Mouse (Mus musculus) embryonic facial prominence, embryonic 12.5 days (tissue): ENCODE data around the gene Nr2e1. TPM values are rescaled to one million over a fixed set of nuclear protein-coding genes. Genes with fewer than 3 reads are reported as not detected.

Experiments
- ATAC-seq: fragments of 200-750 bp; cut with Nextera tagmentation; 2 replicates; pipeline ENCODE4 v1.8.0; 2017; ENCODE audit not compliant: insufficient number of reproducible peaks, insufficient read depth, low FRiP score, low TSS enrichment
- H3K27ac ChIP-seq: fragments of 300-500 bp; sonication (generic); 2 replicates; pipeline ENCODE4 v1.5.1; 2016; ENCODE audit warnings: mild to moderate bottlenecking
- H3K27me3 ChIP-seq: fragments of 300-500 bp; sonication (generic); 2 replicates; pipeline ENCODE4 v1.6.1; 2016; ENCODE audit warnings: mild to moderate bottlenecking, moderate library complexity
- H3K36me3 ChIP-seq: fragments of 300-500 bp; sonication (generic); 2 replicates; pipeline ENCODE4 v1.6.1; 2016; ENCODE audit warnings: mild to moderate bottlenecking
- H3K4me1 ChIP-seq: fragments of 300-500 bp; sonication (generic); 2 replicates; pipeline ENCODE4 v1.6.1; 2016
- H3K4me2 ChIP-seq: fragments of 300-500 bp; sonication (generic); replicated peaks from 2 replicates; pipeline ENCODE4 v1.6.1; 2016; ENCODE audit warnings: mild to moderate bottlenecking, moderate library complexity
- H3K4me3 ChIP-seq: fragments of 300-500 bp; sonication (generic); 2 replicates; pipeline ENCODE4 v1.5.1; 2016; ENCODE audit warnings: mild to moderate bottlenecking
- H3K9ac ChIP-seq: fragments of 300-500 bp; sonication (generic); 2 replicates; pipeline ENCODE4 v1.6.1; 2016; ENCODE audit warnings: mild to moderate bottlenecking, moderate library complexity
- H3K9me3 ChIP-seq: fragments of 300-500 bp; sonication (generic); 2 replicates; pipeline ENCODE4 v1.6.1; 2016; ENCODE audit warnings: mild to moderate bottlenecking, moderate library complexity
- WGBS: fragments of 180-500 bp; shearing (Covaris S2); methylation state at CpG from one replicate; pipeline ENCODE4 v1.1.7; 2016; 5-methylcytosine and 5-hydroxymethylcytosine counted together
- polyA plus RNA-seq: library from polyadenylated mRNA; unstranded; fragments of >200 nt; fragmentation: Nextera tagmentation; extraction: Ambion mirVana; gene quantifications from 2 replicates; pipeline ENCODE4 v1.2.1, GENCODE M21; 2016

Nr2e1 gene
- polyA plus RNA-seq, 1 experiment from 2014 or later = 6.6 TPM

DNA sequence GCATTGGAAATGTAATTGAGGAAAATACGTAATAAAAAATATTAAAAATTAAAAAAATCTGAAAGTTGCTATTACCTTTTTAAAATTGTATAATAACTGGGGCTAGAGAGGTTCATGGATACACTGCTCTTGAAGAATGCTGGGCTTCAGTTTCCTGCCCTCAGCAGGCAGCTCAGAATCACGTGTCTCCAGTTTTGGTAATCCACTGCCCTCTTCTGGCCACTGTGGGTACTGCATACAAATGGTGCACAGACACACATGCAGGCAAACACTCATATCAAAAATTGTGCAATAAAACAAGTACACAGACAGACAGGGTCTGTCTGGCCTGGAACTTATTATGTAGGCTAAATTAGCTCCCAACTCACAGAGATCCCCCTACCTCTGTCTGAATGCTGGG lies 21.4 kb upstream of the Nr2e1 start:
- H3K27ac ChIP-seq = no peak overlapping the region
- WGBS = 66% methylated on average over 2 of the region's 2 CpGs
- no peak for ATAC-seq
- peaks cover 21% of the 10 kb centered on the region for H3K27me3 ChIP-seq
- H3K9ac ChIP-seq = no peak overlapping the region
- no peaks in the 10 kb centered on the region for H3K36me3 ChIP-seq
- H3K4me1 ChIP-seq = no peaks in the 10 kb centered on the region
- H3K4me3 ChIP-seq = no peak overlapping the region
- peaks cover 7% of the 10 kb centered on the region for H3K9me3 ChIP-seq
- no peak overlapping the region for H3K4me2 ChIP-seq

DNA sequence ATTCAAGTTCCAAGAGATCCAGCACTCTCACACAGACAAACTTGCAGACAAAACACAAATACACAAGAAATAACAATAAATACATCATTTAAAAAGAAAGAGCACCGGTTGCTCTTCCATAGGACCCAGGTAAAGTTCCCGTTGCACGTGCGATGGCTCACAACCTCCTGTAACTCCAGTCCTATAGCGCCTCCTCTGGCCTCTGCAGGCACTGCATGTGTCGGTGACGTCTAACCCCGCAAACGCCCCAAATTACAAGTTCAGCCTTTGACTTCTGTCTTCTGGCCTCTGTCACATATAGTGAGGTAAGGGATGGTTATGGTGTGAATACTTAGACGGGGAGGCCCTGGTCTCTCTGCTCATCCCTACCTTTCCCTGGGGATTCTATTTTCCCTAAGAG lies 18.1 kb upstream of the Nr2e1 start:
- H3K27me3 ChIP-seq = peaks cover 23% of the 10 kb centered on the region
- H3K4me1 ChIP-seq = no peaks in the 10 kb centered on the region
- H3K4me3 ChIP-seq = no peak overlapping the region
- H3K9me3 ChIP-seq = peaks cover 7% of the 10 kb centered on the region
- H3K27ac ChIP-seq = no peak overlapping the region
- no peak overlapping the region for H3K4me2 ChIP-seq
- WGBS = 25% methylated on average over 10 of the region's 10 CpGs
- no peaks in the 10 kb centered on the region for H3K36me3 ChIP-seq
- no peak for ATAC-seq
- no peak overlapping the region for H3K9ac ChIP-seq

DNA sequence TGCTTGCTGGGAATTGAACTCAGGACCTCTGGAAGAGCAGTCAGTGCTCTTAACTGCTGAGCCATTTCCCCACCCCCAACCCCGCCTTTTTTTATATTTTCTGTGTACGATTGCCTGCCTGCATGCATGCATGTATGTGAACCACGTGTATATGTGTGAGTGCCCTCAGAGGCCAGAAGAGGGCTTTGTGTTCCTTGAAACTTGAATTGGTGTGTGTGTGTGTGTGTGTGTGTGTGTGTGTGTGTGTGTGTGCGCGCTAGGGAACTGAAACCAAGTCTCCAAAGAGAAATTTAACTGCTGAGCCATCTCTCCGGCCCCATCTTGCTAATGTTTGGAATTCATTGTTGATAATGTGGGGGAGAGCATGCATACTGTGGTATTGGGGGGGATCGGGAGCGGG lies 15.2 kb upstream of the Nr2e1 start:
- Histone ChIP-seq H3K4me3 (no peak overlapping the region), H3K36me3 (no peaks in the 10 kb centered on the region), H3K4me2 (no peak overlapping the region), H3K27ac (no peak overlapping the region), H3K4me1 (no peaks in the 10 kb centered on the region), H3K27me3 (peaks cover 49% of the 10 kb centered on the region), H3K9me3 (no peaks in the 10 kb centered on the region), H3K9ac (no peak overlapping the region)
- WGBS = 82% methylated on average over 8 of the region's 8 CpGs
- no peak for ATAC-seq

DNA sequence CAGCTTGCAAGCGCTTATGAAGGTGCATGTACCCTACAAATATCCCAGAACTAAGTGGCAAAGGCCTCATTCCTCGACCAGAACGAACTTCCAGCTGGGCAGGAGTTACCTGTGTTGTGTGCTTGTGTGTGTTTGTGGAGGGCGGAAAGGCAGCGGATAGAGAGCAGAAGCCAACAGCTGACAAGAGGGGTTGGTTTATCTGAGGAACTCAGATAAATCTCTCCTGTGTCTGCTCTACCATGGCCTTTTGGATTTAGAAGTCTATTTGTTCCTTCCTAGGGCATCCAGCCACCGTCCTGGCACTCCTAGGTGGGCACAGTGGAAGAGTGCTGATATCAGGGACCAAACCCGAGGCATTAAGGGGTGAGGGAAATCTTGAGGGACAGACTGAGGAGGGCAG lies 9.8 kb upstream of the Nr2e1 start:
- Histone ChIP-seq H3K4me3 (no peak overlapping the region), H3K9me3 (no peaks in the 10 kb centered on the region), H3K4me2 (no peak overlapping the region), H3K36me3 (no peaks in the 10 kb centered on the region), H3K27ac (no peak overlapping the region), H3K27me3 (peaks cover 77% of the 10 kb centered on the region), H3K4me1 (peaks cover 4% of the 10 kb centered on the region), H3K9ac (no peak overlapping the region)
- ATAC-seq = no peak
- WGBS = 7% methylated on average over 7 of the region's 7 CpGs

DNA sequence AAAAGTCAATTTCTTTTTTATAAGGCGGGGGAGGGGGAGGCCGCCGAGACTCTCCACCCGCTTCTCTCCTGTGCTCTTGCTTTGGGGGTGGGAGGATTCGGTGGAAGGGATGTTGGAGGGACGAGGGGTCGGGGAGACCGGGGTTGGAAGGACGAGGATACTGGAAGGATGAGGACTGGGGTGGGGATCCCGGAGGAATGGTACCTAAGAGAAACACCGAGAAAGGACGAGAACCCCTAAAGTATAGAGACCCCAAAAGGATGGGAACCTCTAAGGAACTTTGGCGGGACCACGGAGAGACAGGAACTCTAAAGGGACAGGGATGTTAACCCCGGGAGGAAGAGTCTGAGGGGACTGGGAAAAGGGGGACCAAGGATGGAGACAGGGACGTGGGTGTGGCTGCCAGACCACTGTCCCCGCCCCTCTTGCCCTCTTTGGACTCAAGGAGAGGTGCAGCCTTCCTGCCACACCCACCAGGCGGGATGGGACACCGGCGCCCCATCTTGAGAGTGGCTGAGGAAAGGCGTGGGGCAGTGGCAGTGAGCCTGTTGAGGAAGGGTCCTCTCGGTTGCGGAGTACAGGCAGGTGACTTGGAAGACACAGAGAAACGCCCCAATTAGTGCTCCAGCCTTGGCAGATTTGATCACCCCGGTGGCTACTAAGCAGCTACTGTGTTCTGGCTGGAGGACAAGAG lies 8.7 kb upstream of the Nr2e1 start:
- H3K9me3 ChIP-seq = no peaks in the 10 kb centered on the region
- 0 out of 2 replicates have a peak, but pooled peaks have one; percentile 28 for ATAC-seq
- H3K27me3 ChIP-seq = peaks cover 88% of the 10 kb centered on the region
- H3K4me2 ChIP-seq = peak overlapping the region; percentile 47
- H3K36me3 ChIP-seq = no peaks in the 10 kb centered on the region
- H3K4me3 ChIP-seq = peak overlapping the region; percentile 25
- 0 out of 2 replicates have a peak overlapping the region, but pooled peaks have one; percentile 15 for H3K9ac ChIP-seq
- H3K27ac ChIP-seq = no peak overlapping the region
- under 1% methylated on average over 25 of the region's 25 CpGs for WGBS
- H3K4me1 ChIP-seq = peaks cover 4% of the 10 kb centered on the region

DNA sequence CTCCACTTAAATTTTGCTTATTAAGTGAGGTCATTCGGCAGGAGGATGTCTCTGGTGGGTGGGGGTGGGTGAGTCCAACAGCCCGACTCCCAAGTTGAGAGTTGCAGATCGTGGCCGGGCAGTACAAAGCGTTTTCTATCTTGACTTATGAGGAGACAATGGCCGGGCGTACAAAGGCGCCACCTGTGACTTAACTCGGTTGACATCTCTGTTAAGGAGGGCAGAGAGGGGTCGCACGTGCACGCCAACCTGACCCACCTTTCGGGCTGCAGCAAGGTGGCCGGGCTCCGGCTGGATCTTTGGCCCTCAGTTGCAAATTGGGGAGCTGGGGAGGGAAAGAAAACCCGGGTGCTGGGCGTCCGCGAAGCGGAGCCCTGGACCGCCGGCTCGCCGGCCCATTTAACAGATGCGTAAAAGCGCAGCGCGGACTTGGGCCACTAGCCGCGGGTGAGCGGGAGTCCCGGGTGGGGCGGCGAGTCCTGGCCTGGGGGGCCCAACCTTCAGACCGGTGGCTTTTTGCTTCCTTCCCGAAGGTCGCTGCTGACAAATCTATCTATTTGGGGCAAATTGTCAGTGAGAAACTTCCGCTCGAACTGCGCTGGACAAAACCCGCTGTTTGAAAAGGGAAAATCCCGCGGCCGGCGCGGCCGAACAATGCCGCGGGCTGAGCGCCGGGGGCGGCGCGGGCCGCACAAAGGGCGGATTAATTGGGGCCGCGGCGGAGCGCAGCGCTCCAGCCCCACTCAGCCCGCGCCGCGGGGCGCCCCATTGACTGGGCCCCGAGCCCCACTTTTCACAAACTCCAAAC lies 8.0 kb upstream of the Nr2e1 start:
- Histone ChIP-seq H3K4me1 (peaks cover 4% of the 10 kb centered on the region), H3K4me2 (peak overlapping the region; percentile 47), H3K27me3 (peaks cover 90% of the 10 kb centered on the region), H3K4me3 (peak overlapping the region; percentile 25), H3K9me3 (no peaks in the 10 kb centered on the region), H3K9ac (0 out of 2 replicates have a peak overlapping the region, but pooled peaks have one; percentile 15), H3K36me3 (no peaks in the 10 kb centered on the region), H3K27ac (no peak overlapping the region)
- no peak for ATAC-seq
- under 1% methylated on average over 67 of the region's 67 CpGs for WGBS

DNA sequence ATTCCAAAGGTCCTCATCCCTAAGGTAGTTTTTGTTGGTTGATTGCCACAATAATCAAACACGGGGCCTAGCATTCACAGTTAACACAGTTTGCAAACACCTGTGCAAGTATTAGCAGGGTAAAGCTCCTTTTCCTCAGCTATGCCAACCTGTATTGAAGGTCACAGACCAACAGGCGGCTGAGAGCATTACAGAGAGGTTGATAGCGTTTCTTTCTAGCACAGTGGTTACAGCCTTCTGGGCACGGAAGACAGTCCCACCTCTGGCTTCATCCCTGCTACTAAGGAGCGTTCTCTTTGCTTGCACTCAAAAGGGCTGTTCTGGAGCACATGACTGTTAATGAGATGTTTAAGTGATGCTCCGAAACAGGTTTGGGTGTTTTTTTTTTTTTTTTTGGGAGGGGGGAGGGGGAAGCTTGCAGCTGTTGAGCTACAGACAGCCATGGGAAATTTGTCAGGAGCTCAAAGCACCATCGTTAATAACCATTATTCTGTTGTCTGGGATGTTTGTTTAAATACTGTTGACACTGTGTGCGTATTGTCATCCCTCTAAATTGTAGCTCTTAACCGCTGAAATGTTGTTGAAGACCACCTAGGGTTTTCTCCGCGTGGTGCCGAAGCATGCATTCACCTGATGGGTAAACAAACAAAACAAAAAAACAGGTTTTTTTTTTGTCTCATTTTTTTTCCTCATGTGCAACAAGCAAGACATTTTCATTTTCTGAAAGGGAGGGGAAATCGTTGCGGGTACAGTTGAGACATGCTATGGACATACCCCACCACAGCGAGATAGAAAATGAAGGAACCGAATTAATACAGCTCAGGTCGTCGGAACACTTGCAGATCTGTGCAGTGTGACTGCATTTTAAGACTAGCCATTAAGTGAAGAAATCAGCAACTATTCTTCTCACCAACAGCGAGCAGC lies 7.1 kb upstream of the Nr2e1 start:
- Histone ChIP-seq H3K9ac (no peak overlapping the region), H3K36me3 (no peaks in the 10 kb centered on the region), H3K4me1 (peaks cover 4% of the 10 kb centered on the region), H3K4me3 (no peak overlapping the region), H3K27ac (no peak overlapping the region), H3K9me3 (no peaks in the 10 kb centered on the region), H3K4me2 (0 out of 2 replicates have a peak overlapping the region, but pooled peaks have one; percentile 47), H3K27me3 (peaks cover 93% of the 10 kb centered on the region)
- ATAC-seq = no peak
- 2% methylated on average over 19 of the region's 19 CpGs for WGBS

DNA sequence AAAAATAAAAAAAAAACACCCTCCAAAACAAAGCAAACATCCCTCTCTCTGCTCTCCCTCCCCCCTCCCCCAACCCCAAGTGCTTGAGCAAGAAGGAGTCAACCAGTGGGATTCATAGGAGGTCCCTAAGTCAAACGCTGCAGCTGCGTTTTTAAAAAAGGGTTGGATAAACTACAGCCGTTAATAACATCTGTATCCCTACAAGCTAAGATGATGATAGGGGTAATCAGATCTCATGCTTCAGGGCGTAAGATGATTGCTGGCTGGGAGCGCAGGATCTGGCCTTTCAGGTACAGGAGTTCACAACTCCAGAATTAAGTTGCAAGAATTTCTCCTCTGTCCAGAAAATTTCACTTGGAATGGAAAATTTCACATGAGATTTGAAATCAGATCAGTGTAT lies 6.1 kb upstream of the Nr2e1 start:
- H3K4me1 ChIP-seq = peaks cover 6% of the 10 kb centered on the region
- no peaks in the 10 kb centered on the region for H3K36me3 ChIP-seq
- H3K27ac ChIP-seq = no peak overlapping the region
- 2% methylated on average over 5 of the region's 5 CpGs for WGBS
- no peak overlapping the region for H3K9ac ChIP-seq
- no peak for ATAC-seq
- H3K27me3 ChIP-seq = peaks cover 93% of the 10 kb centered on the region
- H3K9me3 ChIP-seq = no peaks in the 10 kb centered on the region
- no peak overlapping the region for H3K4me3 ChIP-seq
- H3K4me2 ChIP-seq = no peak overlapping the region

DNA sequence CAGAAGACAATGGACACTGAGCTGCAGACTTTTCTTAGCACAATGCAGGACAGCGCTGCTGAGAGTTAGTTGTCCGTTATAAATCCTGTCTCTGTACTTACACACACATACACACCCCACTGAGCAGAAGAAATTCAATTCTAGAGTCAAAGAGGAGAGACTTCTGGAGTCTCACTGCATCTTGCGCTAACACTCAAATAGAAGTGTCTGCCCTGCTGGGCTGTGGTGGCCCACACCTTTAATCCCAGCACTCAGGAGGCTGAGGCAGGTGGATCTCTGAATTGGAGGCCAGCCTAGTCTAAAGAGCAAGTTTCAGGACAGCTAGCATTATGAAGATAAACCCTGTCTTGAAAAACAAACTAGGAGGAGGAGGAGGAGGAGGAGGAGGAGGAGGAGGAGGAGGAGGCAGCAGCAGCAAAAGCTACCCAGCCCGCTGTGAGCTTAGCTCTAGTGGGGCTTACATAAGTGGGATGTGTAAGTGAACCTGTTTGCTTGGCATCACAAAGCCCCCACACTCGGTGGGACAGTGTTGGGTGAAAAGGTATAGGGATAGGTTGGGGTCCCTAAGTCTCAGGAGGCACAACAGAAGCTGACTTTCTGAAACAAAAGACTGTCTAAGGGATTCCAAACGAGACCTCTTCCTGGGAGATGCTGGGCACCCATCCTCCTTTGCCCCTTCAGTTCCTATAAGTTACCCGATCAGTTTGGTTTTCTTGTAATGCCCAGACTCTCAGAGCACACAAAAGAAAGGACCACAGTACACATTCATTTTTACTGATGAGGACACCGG lies 4.7 kb upstream of the Nr2e1 start:
- Histone ChIP-seq H3K4me1 (peaks cover 13% of the 10 kb centered on the region), H3K4me2 (no peak overlapping the region), H3K9me3 (no peaks in the 10 kb centered on the region), H3K4me3 (no peak overlapping the region), H3K27me3 (peaks cover 94% of the 10 kb centered on the region), H3K36me3 (no peaks in the 10 kb centered on the region), H3K9ac (no peak overlapping the region), H3K27ac (no peak overlapping the region)
- WGBS = 8% methylated on average over 8 of the region's 8 CpGs
- ATAC-seq = no peak

DNA sequence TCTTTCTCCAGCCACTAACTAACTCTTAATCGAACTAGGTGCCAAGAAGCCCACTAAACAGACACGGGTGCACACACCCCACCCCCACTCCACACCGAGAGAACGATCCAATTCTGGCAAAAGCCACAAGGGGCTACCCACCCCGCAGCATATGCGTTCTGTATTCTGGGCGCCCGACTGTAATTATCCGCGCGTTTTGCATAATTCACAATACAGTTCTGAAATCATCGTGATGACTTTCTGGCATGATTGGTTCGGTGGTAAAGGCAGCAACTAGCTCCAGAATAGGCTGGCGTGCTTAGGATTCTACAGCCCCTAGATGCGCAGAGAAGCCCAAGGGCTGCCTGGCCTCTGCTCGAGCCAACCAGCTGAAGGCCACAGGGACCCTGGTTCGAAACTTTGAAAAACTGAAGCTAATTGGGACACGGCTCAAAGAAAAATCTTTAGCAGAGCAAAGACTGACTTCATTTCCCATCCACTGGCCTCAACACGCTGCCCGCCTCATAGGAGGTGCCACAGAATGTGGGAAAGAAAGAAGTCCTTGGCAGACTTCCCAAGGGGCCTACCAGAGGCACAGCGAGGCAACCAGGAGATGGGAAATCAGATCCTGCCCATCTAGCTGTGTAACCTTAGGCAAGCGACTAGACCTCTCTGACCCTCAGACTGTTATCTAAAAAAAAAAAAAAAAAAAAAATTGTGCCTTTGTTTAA lies 2.3 kb upstream of the Nr2e1 start:
- no peak overlapping the region for H3K9ac ChIP-seq
- no peak overlapping the region for H3K4me2 ChIP-seq
- no peaks in the 10 kb centered on the region for H3K36me3 ChIP-seq
- WGBS = 6% methylated on average over 22 of the region's 22 CpGs
- H3K4me1 ChIP-seq = peaks cover 9% of the 10 kb centered on the region; the same call in 1 of the 2 replicates
- peaks cover 93% of the 10 kb centered on the region for H3K27me3 ChIP-seq
- no peak for ATAC-seq
- no peak overlapping the region for H3K4me3 ChIP-seq
- H3K27ac ChIP-seq = no peak overlapping the region
- H3K9me3 ChIP-seq = no peaks in the 10 kb centered on the region
